Mouse (Mus musculus): Measurements from ENCODE around the gene Lrpap1.

The Lrpap1 gene

DNA sequence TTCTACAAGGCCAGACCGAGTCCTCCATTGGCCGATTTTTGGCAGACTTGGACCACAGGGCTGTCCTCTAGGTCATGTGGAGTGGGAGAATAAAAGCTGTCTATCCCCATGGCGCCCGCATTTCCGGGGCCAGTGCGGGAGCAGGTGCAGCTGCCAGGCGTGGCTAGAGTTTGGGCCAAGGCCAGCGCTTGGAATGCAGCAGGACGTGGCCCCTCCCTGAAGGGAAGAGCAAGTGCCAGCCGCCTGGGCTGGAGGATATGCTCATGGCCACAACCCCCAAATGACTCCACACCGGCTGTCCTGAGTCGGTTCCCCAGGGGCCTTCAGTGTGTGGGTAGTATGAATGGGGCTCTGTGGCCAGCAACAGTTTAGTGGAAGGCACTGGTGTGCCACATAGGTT lies 50.5 kb downstream of the Lrpap1 start:
- DNase-seq = no peak

DNA sequence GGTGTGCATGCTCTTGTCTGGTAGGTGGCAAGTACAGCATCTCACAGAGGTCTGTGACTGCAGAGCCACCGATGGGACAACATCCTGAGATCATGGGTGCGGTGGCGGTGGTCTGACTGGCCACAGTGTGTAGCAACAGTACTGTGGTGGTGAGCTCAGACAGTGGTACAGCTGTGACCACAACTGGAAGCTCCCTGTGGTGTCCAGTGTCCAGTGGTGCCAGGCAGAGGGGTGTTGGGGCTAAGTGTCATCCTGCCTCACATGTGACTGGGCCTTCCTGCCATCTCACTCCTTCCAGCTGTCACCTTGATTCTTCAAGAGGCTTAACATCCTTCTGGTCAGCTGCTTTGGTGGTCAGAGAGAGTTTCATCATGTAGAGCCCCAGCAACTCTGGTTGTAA lies 50.9 kb downstream of the Lrpap1 start:
- DNase-seq = no peak

DNA sequence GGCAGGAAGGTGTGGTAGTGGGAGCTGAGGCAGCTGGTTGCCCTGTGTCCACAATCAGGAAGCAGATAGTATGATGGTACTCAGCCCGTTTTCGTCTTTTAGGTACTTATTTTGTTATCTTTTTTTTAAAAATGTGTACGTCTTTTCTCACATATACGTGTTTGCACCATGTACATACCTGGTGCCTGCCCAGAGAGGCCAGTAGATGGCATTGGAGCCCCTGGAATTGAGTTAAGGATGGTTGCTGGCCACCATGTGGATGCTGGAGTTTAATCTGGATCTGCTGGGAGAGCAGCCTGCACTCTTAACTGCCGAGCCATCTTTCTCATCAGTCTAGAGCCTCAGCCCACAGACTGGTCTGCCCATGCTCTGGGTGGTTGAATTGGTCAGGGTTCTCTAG lies 55.0 kb downstream of the Lrpap1 start:
- DNase-seq = no peak

DNA sequence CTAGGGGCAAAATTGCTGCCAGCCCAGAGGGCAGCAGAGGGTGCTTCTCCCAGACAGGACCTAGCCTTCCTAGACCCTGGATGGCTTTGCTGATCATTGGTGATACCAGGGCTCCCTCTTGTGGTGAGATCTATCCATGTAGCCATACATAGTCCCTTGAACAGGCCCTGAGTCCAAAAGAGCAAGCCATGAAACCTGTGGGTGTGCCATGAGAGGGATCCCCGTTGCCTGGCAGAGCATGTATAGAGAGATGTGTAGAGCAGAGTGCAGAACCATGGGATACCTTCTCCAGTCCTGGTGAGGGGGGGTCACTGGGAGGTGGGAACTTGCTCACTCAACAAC lies 62.5 kb downstream of the Lrpap1 start:
- peak; percentile 74 for DNase-seq

DNA sequence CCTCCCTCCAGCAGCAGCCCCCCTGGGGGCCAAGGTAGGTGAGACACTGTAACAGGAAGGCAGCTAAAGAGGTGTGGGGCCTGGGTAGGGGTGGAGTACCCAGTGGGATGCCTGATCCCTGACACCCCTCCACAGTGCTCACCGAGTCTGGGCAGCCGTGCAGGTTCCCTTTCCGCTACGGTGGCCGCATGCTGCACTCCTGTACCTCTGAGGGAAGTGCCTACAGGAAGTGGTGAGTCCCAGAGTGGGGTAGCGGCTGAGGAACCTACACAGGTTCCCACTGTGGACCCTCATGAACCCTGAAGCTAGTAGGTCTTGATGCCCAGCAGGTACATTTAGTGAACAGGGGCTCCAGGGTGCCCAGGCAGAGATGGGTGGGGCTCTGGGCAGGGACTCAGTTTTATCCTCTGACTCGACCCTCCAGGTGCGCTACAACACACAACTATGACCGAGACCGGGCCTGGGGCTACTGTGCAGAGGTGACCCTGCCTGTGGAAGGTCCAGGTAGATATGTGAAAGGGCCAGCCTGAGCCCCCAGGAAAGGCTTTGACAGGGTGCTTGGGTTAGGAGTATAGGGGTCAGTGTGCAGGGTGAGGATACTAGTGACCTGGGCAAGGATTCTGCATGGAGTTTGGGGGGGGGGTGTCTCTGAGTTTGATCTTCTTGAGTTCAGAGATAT lies 63.0 kb downstream of the Lrpap1 start:
- DNase-seq = no peak

Measured in right cerebral cortex, postnatal 4 days (tissue).